Mouse (Mus musculus) forebrain, embryonic 10.5 days (tissue): Measurements from ENCODE around the gene Plcb1. TPM values are rescaled to one million over a fixed set of nuclear protein-coding genes. Genes with fewer than 3 reads are reported as not detected.
"Not testable (repeated sequence)": the region's sequence is repeated elsewhere in the genome, so short reads cannot be mapped to it uniquely, and the experiment has no call there.

Experiments used
- DNase-seq: peaks from one replicate; pipeline ENCODE4 v3.0.0-alpha.2; 2017; ENCODE audit warnings: low spot score; ENCODE audit errors: extremely low spot score
- H3K27ac ChIP-seq: fragments of 300-500 bp; sonication (generic); 2 replicates; pipeline ENCODE4 v1.5.1; 2016; ENCODE audit warnings: mild to moderate bottlenecking
- H3K27me3 ChIP-seq: fragments of 300-500 bp; sonication (generic); 2 replicates; pipeline ENCODE4 v1.6.1; 2016; ENCODE audit warnings: mild to moderate bottlenecking; ENCODE audit not compliant: poor library complexity, severe bottlenecking
- H3K36me3 ChIP-seq: fragments of 300-500 bp; sonication (generic); replicated peaks from 2 replicates; pipeline ENCODE4 v1.6.1; 2016; ENCODE audit warnings: mild to moderate bottlenecking, moderate library complexity
- H3K4me1 ChIP-seq: fragments of 300-500 bp; sonication (generic); 2 replicates; pipeline ENCODE4 v1.6.1; 2016
- H3K4me3 ChIP-seq: fragments of 300-500 bp; sonication (generic); 2 replicates; pipeline ENCODE4 v1.5.1; 2016; ENCODE audit warnings: mild to moderate bottlenecking, moderate library complexity
- H3K9me3 ChIP-seq: fragments of 300-500 bp; sonication (generic); 2 replicates; pipeline ENCODE4 v1.6.1; 2016; ENCODE audit warnings: mild to moderate bottlenecking, moderate library complexity
- WGBS: fragments of 180-500 bp; shearing (Covaris S2); methylation state at CpG from one replicate; pipeline ENCODE4 v1.1.7; 2016; 5-methylcytosine and 5-hydroxymethylcytosine counted together
- polyA plus RNA-seq: library from polyadenylated mRNA; unstranded; fragments of >200 nt; fragmentation: Nextera tagmentation; extraction: Ambion mirVana; gene quantifications from 2 replicates; pipeline ENCODE4 v1.2.1, GENCODE M21; 2016

Plcb1 gene
- polyA plus RNA-seq, 1 experiment from 2014 or later, result 4.2 TPM

DNA sequence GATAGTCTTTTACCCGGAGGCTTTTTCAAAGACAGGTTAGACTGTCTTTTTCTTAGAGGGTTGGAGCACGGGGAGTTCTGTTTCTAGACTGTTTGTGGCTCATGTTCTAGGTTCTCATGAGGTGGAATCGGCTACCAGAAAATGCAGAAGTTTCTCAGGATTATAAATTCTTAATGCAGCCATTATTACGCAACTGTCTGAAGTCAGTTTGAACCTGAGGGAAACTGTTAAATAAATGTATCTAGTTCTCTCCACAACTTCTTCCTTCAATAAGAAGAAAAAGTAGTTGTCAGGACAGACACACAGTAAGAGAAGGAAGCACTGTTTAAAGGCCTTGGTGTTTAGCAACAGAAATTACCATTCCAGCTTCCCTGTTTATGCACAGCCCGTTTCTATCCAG, 577.1 kb downstream of the Plcb1 start:
- H3K27me3 ChIP-seq, result no peaks in the 10 kb centered on the region
- 92% methylated on average over 5 of the region's 5 CpGs for WGBS
- no peaks in the 10 kb centered on the region for H3K4me1 ChIP-seq
- no peak overlapping the region for H3K27ac ChIP-seq
- no peaks in the 10 kb centered on the region for H3K36me3 ChIP-seq
- no peaks in the 10 kb centered on the region for H3K9me3 ChIP-seq
- no peak for DNase-seq
- H3K4me3 ChIP-seq, result no peak overlapping the region

DNA sequence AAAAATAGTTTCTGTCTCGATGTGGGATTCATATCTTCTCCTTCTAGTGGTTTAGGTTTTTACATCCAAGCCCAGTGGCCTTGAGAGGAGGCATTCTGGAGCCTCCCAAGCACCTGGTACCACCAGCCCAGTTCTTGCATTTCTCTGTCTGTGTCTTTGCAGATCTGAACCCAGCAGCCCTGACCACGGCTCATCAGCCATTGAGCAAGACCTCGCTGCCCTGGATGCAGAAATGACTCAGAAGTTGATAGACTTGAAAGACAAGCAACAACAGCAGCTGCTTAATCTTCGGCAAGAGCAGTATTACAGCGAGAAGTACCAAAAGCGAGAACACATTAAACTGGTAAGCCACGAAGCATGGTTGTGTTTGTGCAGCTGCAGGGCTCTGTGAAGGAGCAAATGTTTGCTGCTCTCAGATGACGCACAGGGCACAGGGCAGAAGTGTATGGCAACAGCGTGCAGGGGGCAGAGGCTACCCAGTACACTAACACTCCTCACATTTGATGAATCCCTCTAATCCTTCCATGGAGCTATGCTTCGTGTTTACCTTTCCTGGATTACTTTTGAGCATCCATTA, 584.5 kb downstream of the Plcb1 start:
- Histone ChIP-seq H3K4me1 (no peaks in the 10 kb centered on the region), H3K9me3 (no peaks in the 10 kb centered on the region), H3K4me3 (no peak overlapping the region), H3K27ac (no peak overlapping the region), H3K27me3 (no peaks in the 10 kb centered on the region), H3K36me3 (no peaks in the 10 kb centered on the region)
- WGBS, result 79% methylated on average over 10 of the region's 10 CpGs
- DNase-seq, result no peak

DNA sequence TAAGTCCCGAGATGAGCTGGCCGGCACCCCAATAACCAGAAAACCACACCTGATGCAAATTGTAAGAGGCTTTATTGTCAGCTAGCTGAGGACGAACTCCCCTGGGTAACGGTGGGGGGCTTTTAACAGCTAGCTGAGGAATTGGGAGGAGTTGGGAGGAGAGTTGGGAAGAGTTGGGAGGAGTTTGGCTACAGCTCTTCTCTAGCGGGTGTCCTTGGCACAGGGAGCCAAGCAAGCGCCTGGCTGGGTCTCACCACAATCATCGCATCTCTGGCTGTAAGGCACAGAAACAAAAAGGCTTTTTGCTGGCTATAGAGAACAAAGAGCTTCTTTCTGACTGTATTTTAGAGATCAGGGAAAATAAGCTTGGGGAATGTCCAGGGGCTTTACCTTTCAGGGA, 594.9 kb downstream of the Plcb1 start:
- DNase-seq, H3K27me3 ChIP-seq, H3K4me3 ChIP-seq, H3K36me3 ChIP-seq, H3K9me3 ChIP-seq, H3K4me1 ChIP-seq, H3K27ac ChIP-seq: not testable (repeated sequence)
- WGBS, result 32% methylated on average over 7 of the region's 7 CpGs

DNA sequence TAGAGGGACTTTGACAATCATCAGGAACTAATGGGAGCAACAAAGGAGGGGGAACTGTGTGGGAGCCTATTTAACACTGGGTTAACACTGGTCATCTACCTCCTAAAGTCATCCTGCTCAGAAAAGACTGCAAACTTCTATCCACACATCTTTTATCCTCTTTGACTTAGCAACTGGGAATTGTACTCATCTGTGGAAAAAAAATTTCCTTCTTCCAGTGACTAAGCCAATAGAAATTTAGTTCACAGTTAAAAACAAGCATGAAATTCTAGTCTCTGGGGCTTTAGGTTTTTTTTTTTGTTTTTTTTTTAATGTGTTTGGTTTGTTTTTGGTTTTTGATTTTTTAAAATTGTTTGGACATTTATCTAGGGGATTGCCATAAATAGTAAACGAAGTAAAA, 595.5 kb downstream of the Plcb1 start:
- 84% methylated on average over 1 of the region's 1 CpGs for WGBS
- no peaks in the 10 kb centered on the region for H3K9me3 ChIP-seq

DNA sequence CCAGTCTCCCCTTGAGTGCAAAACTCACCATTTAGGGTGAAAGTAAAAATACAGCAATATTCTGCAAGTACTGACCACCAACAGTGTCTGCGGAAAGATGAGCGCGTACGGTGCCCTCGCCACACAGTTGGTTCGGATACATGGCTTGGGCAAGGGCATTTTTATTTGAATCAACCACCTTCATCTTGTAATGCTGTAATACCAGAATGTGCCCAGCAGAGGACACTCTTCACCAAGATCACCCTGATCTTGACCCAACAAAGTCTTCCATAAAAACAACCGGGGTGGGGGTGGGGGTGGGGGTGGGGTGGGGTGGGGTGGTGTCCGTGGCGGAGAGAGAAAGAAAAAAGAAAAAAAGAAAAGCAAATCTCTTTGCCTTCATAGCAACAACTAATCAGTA, 602.1 kb downstream of the Plcb1 start:
- 50% methylated on average over 9 of the region's 9 CpGs for WGBS
- no peaks in the 10 kb centered on the region for H3K4me1 ChIP-seq
- no peak overlapping the region for H3K27ac ChIP-seq
- H3K9me3 ChIP-seq, result no peaks in the 10 kb centered on the region
- DNase-seq, result peak; percentile 32
- H3K36me3 ChIP-seq, result no peaks in the 10 kb centered on the region
- no peaks in the 10 kb centered on the region for H3K27me3 ChIP-seq
- H3K4me3 ChIP-seq, result no peak overlapping the region

More for the DNA sequence above, 595.5 kb downstream of the Plcb1 start:
- Histone ChIP-seq H3K4me3 (no peak overlapping the region), H3K27ac (no peak overlapping the region), H3K4me1 (peaks cover 7% of the 10 kb centered on the region), H3K36me3 (no peaks in the 10 kb centered on the region), H3K27me3 (no peaks in the 10 kb centered on the region)
- no peak for DNase-seq

DNA sequence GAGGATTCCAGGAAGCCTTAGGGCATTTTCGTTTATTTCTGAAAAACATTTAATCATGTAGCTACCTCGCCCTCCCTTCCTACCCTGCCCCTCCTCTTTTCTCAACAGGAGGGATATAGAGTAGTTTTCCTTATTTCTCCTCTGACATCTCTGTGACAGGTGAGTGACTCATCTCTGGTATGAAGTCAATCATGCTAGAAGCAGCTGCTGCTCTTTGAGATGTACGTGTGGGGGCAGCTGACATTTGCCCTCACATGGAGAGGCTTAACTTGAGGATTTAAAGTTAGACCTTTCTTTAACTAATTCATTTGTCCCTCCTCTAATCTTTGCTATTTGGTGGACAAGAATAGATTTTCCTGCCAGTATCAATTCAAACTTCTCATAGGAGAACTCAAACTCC, 608.8 kb downstream of the Plcb1 start:
- Histone ChIP-seq H3K36me3 (no peaks in the 10 kb centered on the region), H3K27ac (no peak overlapping the region), H3K4me1 (no peaks in the 10 kb centered on the region), H3K9me3 (no peaks in the 10 kb centered on the region), H3K4me3 (no peak overlapping the region), H3K27me3 (no peaks in the 10 kb centered on the region)
- 73% methylated on average over 3 of the region's 3 CpGs for WGBS
- DNase-seq, result no peak

DNA sequence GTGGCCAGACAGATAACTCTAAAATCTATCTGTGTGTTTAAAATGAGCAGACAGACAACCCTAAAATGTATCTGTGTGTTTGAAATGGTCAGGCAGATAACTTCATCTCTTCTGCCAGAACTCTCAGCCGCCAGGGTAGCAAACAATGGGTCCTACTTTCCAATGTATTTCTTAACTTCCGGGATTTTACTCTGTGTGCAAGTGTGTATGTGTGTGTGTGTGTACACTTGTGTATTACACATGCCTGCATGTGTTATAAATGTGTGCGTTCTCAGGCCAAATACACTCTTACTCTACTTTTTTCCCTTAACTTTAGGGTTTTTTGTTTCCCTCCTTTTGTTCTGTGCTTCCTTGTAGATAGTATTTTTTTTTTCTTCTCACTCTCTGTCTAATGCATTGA, 610.5 kb downstream of the Plcb1 start:
- Histone ChIP-seq H3K4me1 (no peaks in the 10 kb centered on the region), H3K27me3 (peaks cover 9% of the 10 kb centered on the region; the same call in 1 of the 2 replicates), H3K9me3 (no peaks in the 10 kb centered on the region), H3K36me3 (no peaks in the 10 kb centered on the region), H3K4me3 (no peak overlapping the region), H3K27ac (no peak overlapping the region)
- DNase-seq, result no peak
- 88% methylated on average over 3 of the region's 3 CpGs for WGBS

DNA sequence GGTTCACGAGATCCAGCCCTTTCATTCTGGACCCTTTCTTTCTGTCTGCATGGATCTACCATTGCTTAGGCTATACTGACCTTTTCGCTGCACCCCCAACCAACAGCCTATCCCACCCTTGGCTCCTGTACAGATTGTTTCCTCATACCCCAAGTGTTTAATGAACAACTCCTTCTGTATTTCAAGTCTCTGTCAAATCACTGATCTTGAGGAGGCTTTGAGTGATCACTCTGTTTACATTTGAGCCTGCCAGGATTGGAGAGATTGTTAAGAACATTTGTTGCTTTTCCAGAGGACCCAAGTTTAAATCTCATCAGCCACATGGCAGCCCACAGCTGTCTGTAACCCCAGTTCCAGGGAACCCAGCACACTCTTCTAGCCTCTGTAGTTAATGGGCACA, 612.1 kb downstream of the Plcb1 start:
- H3K9me3 ChIP-seq, result no peaks in the 10 kb centered on the region
- H3K4me3 ChIP-seq, result no peak overlapping the region
- 87% methylated on average over 2 of the region's 2 CpGs for WGBS
- H3K4me1 ChIP-seq, result peaks cover 7% of the 10 kb centered on the region
- no peak overlapping the region for H3K27ac ChIP-seq
- no peak for DNase-seq
- no peaks in the 10 kb centered on the region for H3K36me3 ChIP-seq
- peaks cover 9% of the 10 kb centered on the region; the same call in 1 of the 2 replicates for H3K27me3 ChIP-seq

DNA sequence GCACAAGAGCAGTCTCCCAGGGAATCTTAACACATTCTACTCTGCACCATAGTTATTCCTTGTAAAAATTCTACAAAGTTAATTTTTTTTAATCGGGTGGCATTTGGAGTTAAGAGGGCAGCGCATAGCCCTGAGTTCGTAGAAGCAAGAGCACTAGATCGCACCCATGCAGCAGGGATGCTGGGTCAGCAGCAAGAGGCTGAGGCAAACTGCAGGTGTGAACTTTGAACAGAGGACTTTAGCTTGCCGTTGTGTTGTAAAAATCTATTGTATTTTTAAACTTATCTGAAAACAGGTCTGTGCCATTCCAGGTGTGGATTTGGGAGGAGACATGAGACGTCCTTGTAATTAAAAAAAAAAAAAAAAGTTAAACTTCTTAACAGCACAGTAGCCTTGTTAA, 613.9 kb downstream of the Plcb1 start:
- Histone ChIP-seq H3K36me3 (no peaks in the 10 kb centered on the region), H3K9me3 (no peaks in the 10 kb centered on the region), H3K4me3 (no peak overlapping the region), H3K4me1 (peaks cover 22% of the 10 kb centered on the region), H3K27me3 (peaks cover 9% of the 10 kb centered on the region; the same call in 1 of the 2 replicates), H3K27ac (no peak overlapping the region)
- no peak for DNase-seq
- 89% methylated on average over 6 of the region's 6 CpGs for WGBS

DNA sequence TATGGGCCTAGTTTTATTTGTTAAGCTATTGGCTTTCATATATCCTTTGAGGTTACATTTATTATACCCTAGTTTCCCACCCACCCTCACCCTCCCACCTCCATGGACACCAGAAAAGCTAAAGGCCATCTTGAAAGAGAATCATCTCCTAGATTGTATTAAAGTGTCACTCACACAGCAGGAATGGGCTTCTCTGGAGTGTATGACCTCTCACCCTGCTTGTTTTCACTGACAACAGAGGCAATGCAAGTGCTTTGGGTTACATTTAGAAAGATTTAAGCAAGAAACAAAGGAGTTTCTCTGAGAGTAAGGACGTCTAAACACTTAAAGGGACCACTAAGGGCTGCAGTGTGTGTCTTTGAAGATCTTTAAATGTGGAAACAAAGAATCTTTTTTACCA, 617.0 kb downstream of the Plcb1 start:
- WGBS, result 5% methylated on average over 1 of the region's 1 CpGs
- no peak overlapping the region for H3K27ac ChIP-seq
- no peaks in the 10 kb centered on the region for H3K36me3 ChIP-seq
- H3K4me3 ChIP-seq, result no peak overlapping the region
- H3K27me3 ChIP-seq, result peaks cover 9% of the 10 kb centered on the region
- no peaks in the 10 kb centered on the region for H3K9me3 ChIP-seq
- peaks cover 22% of the 10 kb centered on the region for H3K4me1 ChIP-seq
- no peak for DNase-seq

DNA sequence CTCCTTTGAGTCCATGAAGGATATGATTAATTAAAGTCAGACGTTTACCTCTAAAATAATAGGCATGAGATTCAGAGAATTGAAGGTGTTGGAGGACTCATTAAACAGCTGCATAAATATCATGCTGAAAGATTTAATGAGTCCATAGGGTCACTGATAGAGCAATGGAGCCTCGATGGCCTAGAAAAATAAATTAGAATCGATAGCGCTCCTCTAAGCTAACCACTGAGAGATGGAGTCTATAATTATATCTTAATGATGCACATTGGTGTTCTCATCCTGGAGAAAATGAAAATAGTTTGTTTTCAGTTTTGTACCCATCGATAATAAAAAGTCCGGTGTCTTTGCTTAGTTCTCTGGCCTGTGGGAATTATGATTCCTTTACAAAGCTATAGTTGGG, 617.5 kb downstream of the Plcb1 start:
- H3K4me1 ChIP-seq, result peaks cover 22% of the 10 kb centered on the region
- H3K27ac ChIP-seq, result no peak overlapping the region
- H3K9me3 ChIP-seq, result no peaks in the 10 kb centered on the region
- 71% methylated on average over 6 of the region's 6 CpGs for WGBS
- H3K27me3 ChIP-seq, result peaks cover 9% of the 10 kb centered on the region
- no peak overlapping the region for H3K4me3 ChIP-seq
- no peaks in the 10 kb centered on the region for H3K36me3 ChIP-seq
- DNase-seq, result no peak

DNA sequence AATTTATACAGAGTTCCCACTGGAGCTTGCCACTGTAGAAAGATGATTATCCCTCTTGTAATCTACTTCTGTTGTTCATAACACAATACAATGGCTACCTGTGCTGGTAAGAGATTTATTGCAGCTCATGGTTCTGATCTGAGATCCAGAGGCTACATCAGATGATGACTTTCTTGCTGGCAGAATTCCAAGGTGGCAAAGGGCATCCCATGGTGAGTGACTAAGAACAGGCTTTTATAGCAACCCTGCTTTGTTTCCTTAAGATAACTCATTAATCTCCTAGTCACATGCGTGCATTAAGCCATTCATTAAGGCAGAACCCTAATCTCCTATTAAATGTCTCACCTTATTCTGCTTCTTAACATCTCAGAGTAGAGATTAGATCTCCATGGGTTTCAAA, 618.2 kb downstream of the Plcb1 start:
- DNase-seq, result no peak
- H3K9me3 ChIP-seq, result no peaks in the 10 kb centered on the region
- H3K4me1 ChIP-seq, result peaks cover 27% of the 10 kb centered on the region
- H3K4me3 ChIP-seq, result no peak overlapping the region
- no peak overlapping the region for H3K27ac ChIP-seq
- 37% methylated on average over 1 of the region's 1 CpGs for WGBS
- H3K27me3 ChIP-seq, result peaks cover 9% of the 10 kb centered on the region
- no peaks in the 10 kb centered on the region for H3K36me3 ChIP-seq

DNA sequence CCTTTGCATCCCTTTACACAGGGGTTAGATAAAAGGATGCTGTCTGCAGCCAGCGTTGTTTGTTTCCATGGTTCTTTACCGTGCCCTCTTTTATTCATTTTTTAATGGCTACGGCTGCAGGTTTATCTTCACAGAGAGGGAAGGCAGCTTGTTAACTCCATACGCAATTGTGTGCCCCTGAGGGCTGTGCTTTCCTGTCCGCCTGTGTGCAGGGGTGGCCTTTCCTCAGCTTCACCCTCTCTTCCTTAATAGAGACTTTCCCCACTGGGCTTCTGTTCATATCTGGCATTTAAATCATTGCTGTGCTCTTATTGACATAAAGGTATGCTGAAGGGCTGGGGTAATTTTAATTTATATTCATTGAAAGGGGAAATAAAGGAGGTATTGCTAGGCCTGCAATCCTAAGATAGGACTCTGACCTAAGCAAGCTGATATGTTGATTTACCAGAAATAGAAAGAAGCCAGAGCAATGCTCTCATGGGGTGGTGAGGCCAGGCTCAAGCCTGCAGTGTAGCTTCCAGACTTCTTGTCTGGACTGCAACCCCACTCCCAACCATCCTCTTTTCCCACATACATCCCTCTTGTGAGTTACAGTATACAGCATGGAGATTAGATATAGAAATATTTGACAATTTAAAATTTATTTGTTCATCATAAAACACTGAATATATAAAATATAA, 623.7 kb downstream of the Plcb1 start:
- H3K9me3 ChIP-seq, result no peaks in the 10 kb centered on the region
- 34% methylated on average over 5 of the region's 5 CpGs for WGBS
- H3K4me1 ChIP-seq, result peaks cover 11% of the 10 kb centered on the region
- H3K27me3 ChIP-seq, result no peaks in the 10 kb centered on the region; the same call in 1 of the 2 replicates
- H3K4me3 ChIP-seq, result no peak overlapping the region
- DNase-seq, result no peak
- H3K36me3 ChIP-seq, result no peaks in the 10 kb centered on the region
- 0 out of 2 replicates have a peak overlapping the region, but pooled peaks have one; percentile 12 for H3K27ac ChIP-seq
